Mouse (Mus musculus): ENCODE data around the gene Gm9573.

GRCm38 (mm10) chr17:35591731-35592130 lies 34.7 kb downstream of the Gm9573 start:
- TF ChIP-seq CTCF (IDR thresholded peaks at IDR 0.05; ENCODE audit: control insufficient read depth, insufficient read depth, low read length), result no peak
- no peak for TF ChIP-seq POLR2A (IDR thresholded peaks at IDR 0.05; ENCODE audit: borderline replicate concordance, control insufficient read depth, low read depth, low read length)

All from bone marrow, adult 2 months (tissue).